Mouse (Mus musculus) neural tube, embryonic 11.5 days (tissue): ENCODE results near the gene Bfsp2. TPM values are rescaled to one million over a fixed set of nuclear protein-coding genes. Genes with fewer than 3 reads are reported as not detected.

Experiments
- ATAC-seq: fragments of 200-750 bp; cut with Nextera tagmentation; 2 replicates; pipeline ENCODE4 v1.8.0; 2017; ENCODE audit warnings: moderate number of reproducible peaks, mild to moderate bottlenecking, moderate TSS enrichment, moderate library complexity; ENCODE audit not compliant: insufficient read depth, low FRiP score, low TSS enrichment
- DNase-seq: peaks from one replicate; pipeline ENCODE4 v3.0.0-alpha.2; 2015; ENCODE audit warnings: low spot score
- H3K27ac ChIP-seq: fragments of 300-500 bp; sonication (generic); 2 replicates; pipeline ENCODE4 v1.5.1; 2014; ENCODE audit warnings: low read depth, mild to moderate bottlenecking, low read length
- H3K27me3 ChIP-seq: fragments of 300-500 bp; sonication (generic); 2 replicates; pipeline ENCODE4 v1.6.1; 2014; ENCODE audit warnings: mild to moderate bottlenecking, low read length, mixed read lengths; ENCODE audit not compliant: control insufficient read depth, insufficient read depth
- H3K36me3 ChIP-seq: fragments of 300-500 bp; sonication (generic); 2 replicates; pipeline ENCODE4 v1.6.1; 2014; ENCODE audit warnings: mild to moderate bottlenecking, low read length, moderate library complexity, mixed read lengths; ENCODE audit not compliant: control insufficient read depth, insufficient read depth
- H3K4me1 ChIP-seq: fragments of 300-500 bp; sonication (generic); 2 replicates; pipeline ENCODE4 v1.6.1; 2014; ENCODE audit warnings: low read length, mixed read lengths; ENCODE audit not compliant: control insufficient read depth, insufficient read depth
- H3K4me2 ChIP-seq: fragments of 300-500 bp; sonication (generic); 2 replicates; pipeline ENCODE4 v1.6.1; 2014; ENCODE audit warnings: low read depth, mild to moderate bottlenecking, moderate library complexity
- H3K4me3 ChIP-seq: fragments of 300-500 bp; sonication (generic); 2 replicates; pipeline ENCODE4 v1.5.1; 2014; ENCODE audit warnings: low read depth, low read length
- H3K9ac ChIP-seq: fragments of 300-500 bp; sonication (generic); 2 replicates; pipeline ENCODE4 v1.6.1; 2014; ENCODE audit warnings: mild to moderate bottlenecking, low read length
- H3K9me3 ChIP-seq: fragments of 300-500 bp; sonication (generic); 2 replicates; pipeline ENCODE4 v1.6.1; 2016; ENCODE audit warnings: low read length; ENCODE audit not compliant: control insufficient read depth
- WGBS: fragments of 180-500 bp; shearing (Covaris S2); extraction: QIAGEN DNeasy Blood & Tissue Kit; methylation state at CpG from one replicate; pipeline ENCODE4 v1.1.7; 2014; 5-methylcytosine and 5-hydroxymethylcytosine counted together
- polyA plus RNA-seq: library from polyadenylated mRNA; unstranded; fragments of >200 nt; fragmentation: Nextera tagmentation; extraction: Ambion mirVana; gene quantifications from 2 replicates; pipeline ENCODE4 v1.2.1, GENCODE M21; 2014

Bfsp2 gene
- polyA plus RNA-seq, 1 experiment from 2014 or later, result 0.74 TPM

DNA sequence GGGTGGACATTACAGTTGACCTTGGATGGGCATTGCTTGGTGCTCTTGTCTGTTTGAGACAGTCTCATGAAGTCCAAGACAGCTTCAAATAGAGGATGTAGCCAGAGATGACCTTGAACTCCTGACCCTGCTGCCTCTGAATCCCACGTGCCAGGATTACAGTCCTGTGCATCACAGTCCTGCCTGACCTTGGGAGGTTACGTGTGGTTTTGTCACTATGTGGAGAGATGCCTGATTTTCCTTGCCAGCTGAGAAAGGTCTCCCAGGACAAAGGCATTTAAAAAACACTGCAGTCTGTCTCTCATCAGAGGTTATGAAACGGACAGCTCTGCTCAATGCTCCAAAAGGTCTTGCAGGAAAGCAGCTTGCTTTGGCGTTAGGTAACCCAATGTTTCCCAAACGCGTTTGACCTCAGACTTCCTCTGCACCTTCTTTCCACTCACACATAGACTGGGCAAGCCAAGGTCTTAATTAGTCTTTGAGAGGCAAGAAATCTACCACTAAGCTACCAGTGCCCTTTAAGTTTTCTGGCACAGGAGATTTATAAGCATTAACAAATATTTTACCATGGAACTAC is 88.3 kb downstream of the Bfsp2 start:
- H3K36me3 ChIP-seq, result no peaks in the 10 kb centered on the region
- H3K9ac ChIP-seq, result no peak overlapping the region
- 80% methylated on average over 6 of the region's 6 CpGs for WGBS
- ATAC-seq (no peak), DNase-seq (no peak)
- H3K9me3 ChIP-seq, result no peaks in the 10 kb centered on the region
- no peak overlapping the region for H3K4me2 ChIP-seq
- no peaks in the 10 kb centered on the region for H3K27me3 ChIP-seq
- H3K4me3 ChIP-seq, result no peak overlapping the region
- H3K4me1 ChIP-seq, result no peaks in the 10 kb centered on the region
- H3K27ac ChIP-seq, result no peak overlapping the region

DNA sequence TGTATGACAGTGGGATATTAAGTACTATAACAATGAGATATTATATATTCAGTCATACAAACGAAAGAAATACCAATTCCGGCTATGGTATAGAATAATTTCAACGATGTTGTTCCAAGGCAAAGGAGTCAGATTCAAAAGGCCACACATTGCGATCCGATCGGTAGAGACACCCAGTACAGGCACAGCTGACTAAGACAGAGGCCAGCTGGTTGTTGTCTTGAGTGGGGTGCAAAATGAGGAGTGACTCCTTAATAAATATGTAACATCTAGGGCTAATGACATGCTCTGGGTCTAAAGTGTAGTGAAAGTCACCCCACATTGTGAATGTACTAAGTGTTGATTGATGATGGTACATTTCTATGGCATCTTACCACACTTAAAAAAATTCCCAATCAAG is 91.0 kb downstream of the Bfsp2 start:
- DNase-seq, result no peak
- 94% methylated on average over 6 of the region's 6 CpGs for WGBS
- no peaks in the 10 kb centered on the region for H3K27me3 ChIP-seq
- H3K27ac ChIP-seq, result no peak overlapping the region
- no peak overlapping the region for H3K4me2 ChIP-seq
- ATAC-seq, result no peak
- H3K36me3 ChIP-seq, result no peaks in the 10 kb centered on the region
- H3K9me3 ChIP-seq, result no peaks in the 10 kb centered on the region
- H3K9ac ChIP-seq, result no peak overlapping the region
- H3K4me1 ChIP-seq, result 0 out of 2 replicates have a peak, but pooled peaks cover 3% of the 10 kb centered on the region
- no peak overlapping the region for H3K4me3 ChIP-seq

DNA sequence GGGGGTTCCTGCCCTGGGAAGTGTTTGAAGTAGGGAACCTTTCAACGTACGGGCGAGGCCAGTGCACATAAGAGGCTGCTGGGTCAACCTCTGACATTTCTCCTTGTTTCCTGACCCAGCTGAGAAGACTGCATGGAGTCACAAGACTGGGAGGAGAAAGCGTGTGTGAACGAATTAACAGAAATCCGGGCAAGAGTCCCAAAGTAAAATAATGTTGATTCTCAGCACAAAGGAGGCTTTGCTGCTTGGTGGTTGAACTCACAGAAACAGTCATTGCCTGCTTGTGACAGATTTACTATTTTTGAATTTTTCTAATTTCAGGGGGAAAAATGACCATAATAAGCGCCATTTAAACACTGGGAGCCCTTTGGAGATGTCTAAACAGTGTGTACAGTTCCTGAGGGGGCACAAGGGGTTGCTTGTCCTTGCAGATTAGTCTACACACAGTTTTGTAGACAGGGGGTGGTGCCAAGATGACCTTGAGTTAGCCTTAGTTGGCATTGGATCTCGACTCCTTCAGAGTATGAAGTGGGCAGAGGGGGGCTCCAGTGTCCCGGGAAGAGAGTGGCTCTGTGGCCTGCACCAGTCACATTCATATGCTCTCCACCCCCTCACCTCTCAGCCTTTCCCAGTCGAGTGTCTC is 93.1 kb downstream of the Bfsp2 start:
- H3K9me3 ChIP-seq, result no peaks in the 10 kb centered on the region
- 66% methylated on average over 10 of the region's 10 CpGs for WGBS
- no peak overlapping the region for H3K27ac ChIP-seq

DNA sequence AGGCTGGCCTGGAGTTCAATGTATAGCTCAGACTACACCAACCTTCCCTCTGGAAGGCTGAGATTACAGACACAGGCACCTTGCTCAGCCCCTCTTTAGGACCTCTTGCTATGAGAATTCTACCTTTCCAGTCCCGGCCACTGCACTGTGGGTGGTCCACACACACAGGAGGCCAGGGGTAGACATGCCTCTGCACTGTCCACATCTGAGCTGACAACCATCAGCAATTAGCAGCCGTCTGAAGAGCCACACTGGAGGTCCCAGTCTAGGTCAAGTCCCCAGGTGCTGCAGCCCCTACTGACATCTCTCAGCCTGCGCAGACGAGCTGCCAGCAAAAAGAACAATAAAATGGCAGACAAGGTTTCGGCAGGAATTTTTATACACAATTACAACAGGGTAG is 93.6 kb downstream of the Bfsp2 start:
- 34% methylated on average over 5 of the region's 5 CpGs for WGBS
- H3K4me3 ChIP-seq, result no peak overlapping the region
- no peak overlapping the region for H3K9ac ChIP-seq
- 0 out of 2 replicates have a peak, but pooled peaks cover 3% of the 10 kb centered on the region for H3K4me1 ChIP-seq
- H3K27me3 ChIP-seq, result no peaks in the 10 kb centered on the region
- no peak overlapping the region for H3K27ac ChIP-seq
- no peak for DNase-seq
- no peak for ATAC-seq
- no peaks in the 10 kb centered on the region for H3K36me3 ChIP-seq
- H3K9me3 ChIP-seq, result no peaks in the 10 kb centered on the region
- H3K4me2 ChIP-seq, result no peak overlapping the region

More for the DNA sequence above, 93.1 kb downstream of the Bfsp2 start:
- no peak overlapping the region for H3K4me3 ChIP-seq
- no peak for ATAC-seq
- no peak overlapping the region for H3K4me2 ChIP-seq
- no peak overlapping the region for H3K9ac ChIP-seq
- no peak for DNase-seq
- no peaks in the 10 kb centered on the region for H3K27me3 ChIP-seq
- 0 out of 2 replicates have a peak, but pooled peaks cover 3% of the 10 kb centered on the region for H3K4me1 ChIP-seq
- H3K36me3 ChIP-seq, result no peaks in the 10 kb centered on the region

DNA sequence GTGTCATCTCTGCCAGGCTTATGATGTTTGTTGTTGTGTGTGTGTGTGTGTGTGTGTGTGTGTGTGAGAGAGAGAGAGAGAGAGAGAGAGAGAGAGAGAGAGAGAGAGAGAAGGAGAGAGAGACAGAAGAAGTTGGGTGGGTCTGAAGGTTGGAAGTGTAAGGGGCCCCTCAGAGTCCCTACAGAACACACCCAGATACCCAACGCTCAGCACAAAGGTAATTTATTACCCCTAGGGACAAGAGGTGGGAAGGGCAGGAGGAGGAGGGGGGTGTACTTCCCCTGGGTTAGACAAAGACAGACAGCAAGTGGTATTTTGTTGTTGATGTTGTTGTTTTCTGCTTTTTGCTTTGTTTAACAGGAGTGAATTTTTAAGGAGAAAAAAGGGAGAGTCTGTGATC is 94.6 kb downstream of the Bfsp2 start:
- ATAC-seq (no peak), DNase-seq (no peak)
- Histone ChIP-seq H3K4me1 (0 out of 2 replicates have a peak, but pooled peaks cover 3% of the 10 kb centered on the region), H3K27me3 (no peaks in the 10 kb centered on the region), H3K4me3 (no peak overlapping the region), H3K9ac (no peak overlapping the region), H3K9me3 (no peaks in the 10 kb centered on the region), H3K4me2 (no peak overlapping the region), H3K36me3 (no peaks in the 10 kb centered on the region), H3K27ac (no peak overlapping the region)
- 0% methylated on average over 1 of the region's 1 CpGs for WGBS

DNA sequence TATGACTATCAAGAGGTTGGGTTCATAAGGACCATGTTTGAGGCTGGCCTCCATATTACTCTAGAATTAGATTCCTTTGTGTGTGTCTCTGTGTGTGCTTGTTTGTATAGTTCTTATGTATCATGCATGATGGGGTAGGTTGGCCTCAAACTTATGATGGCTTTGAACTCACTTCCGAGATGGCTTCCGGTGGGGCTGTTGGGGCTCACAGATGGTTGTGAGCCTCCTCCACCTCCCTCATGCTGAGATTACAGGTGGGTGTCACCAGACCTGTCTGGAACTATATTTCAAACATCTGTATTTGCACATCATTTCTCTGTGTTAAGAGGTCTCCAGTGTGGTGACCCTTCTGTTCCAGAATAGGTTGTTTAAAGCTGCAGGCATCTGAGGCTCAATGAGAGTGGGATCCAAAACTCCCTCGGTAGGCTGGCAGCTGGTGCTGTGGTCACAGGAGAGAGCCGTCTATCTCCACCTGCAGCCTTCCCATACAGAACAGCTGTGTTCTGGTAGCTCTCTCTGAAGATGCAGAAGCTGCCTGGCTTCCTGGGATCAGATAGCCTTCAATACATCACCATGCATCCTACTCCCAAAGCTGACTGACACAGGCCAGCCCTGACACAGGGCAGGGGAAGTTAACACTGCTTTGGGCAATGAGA is 96.0 kb downstream of the Bfsp2 start:
- no peak for ATAC-seq

DNA sequence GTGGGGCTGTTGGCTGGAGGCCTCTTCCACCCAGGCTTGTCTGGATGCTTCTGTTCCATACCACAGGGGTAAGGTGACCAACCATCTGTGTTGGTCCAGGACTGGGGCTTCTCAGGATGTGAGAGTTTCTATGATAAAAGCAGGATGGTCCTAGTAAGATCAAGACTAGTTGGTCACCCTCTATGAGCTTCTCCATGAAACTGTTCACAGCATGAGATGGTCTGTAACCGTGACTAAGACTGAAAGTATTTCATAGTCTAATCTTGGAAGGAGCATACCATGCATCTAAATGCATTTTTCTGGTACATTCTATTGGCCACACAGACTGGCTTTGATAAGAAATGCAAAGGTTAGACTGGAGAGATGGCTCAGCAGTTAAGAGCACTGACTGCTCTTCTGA is 96.6 kb downstream of the Bfsp2 start:
- ATAC-seq (no peak), DNase-seq (no peak)
- Histone ChIP-seq H3K27ac (no peak overlapping the region), H3K36me3 (no peaks in the 10 kb centered on the region), H3K27me3 (no peaks in the 10 kb centered on the region), H3K4me1 (0 out of 2 replicates have a peak, but pooled peaks cover 3% of the 10 kb centered on the region), H3K9ac (no peak overlapping the region), H3K4me2 (no peak overlapping the region), H3K9me3 (no peaks in the 10 kb centered on the region), H3K4me3 (no peak overlapping the region)
- WGBS, result 87% methylated on average over 1 of the region's 1 CpGs

More for the DNA sequence above, 96.0 kb downstream of the Bfsp2 start:
- no peaks in the 10 kb centered on the region for H3K36me3 ChIP-seq
- H3K27ac ChIP-seq, result no peak overlapping the region
- H3K4me1 ChIP-seq, result 0 out of 2 replicates have a peak, but pooled peaks cover 3% of the 10 kb centered on the region
- 74% methylated on average over 4 of the region's 4 CpGs for WGBS
- H3K9me3 ChIP-seq, result no peaks in the 10 kb centered on the region
- DNase-seq, result no peak
- H3K4me3 ChIP-seq, result no peak overlapping the region
- H3K9ac ChIP-seq, result no peak overlapping the region
- H3K27me3 ChIP-seq, result no peaks in the 10 kb centered on the region
- no peak overlapping the region for H3K4me2 ChIP-seq

DNA sequence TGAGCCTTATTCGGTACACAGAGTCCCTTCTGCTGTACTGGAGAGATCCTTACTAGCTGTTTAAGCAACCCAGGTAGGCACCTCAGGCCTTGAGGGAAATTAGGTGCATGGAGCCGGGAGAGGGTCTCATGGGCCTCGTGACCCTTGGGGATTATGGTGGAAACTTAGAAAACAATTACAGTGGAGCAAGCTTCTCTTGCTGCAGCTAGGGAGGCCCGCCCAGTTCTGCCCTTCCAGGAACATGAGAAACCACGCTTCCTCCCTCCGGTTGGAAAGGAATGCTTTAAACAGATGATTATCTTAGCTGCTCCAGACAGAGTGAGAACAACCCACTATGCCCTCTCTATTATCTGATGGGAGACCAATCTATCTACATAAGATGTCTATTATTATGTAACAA is 97.2 kb downstream of the Bfsp2 start:
- Histone ChIP-seq H3K4me1 (0 out of 2 replicates have a peak, but pooled peaks cover 3% of the 10 kb centered on the region), H3K9me3 (no peaks in the 10 kb centered on the region), H3K4me3 (no peak overlapping the region), H3K9ac (no peak overlapping the region), H3K4me2 (no peak overlapping the region), H3K27me3 (no peaks in the 10 kb centered on the region), H3K36me3 (no peaks in the 10 kb centered on the region), H3K27ac (no peak overlapping the region)
- WGBS, result 76% methylated on average over 6 of the region's 6 CpGs
- no peak for ATAC-seq
- no peak for DNase-seq

DNA sequence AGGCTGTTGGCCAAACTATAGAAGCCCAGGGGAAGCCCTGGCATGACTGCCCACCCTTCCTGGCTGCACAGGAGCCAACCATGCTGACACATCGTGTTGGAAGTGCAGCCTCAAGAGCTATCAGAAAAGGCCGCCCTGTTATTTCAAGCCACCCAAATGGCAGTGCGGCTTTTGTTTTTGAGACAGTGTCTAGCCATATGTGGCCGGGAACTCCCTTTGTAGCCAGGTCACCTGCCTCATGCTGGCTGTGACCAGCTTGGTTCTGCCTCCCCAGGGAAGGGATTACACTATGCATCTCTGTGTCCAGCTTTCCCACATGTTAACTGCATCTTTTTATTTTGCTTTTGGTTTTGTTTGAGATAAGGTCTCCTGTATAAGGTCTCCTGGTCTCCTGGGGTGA is 99.7 kb downstream of the Bfsp2 start:
- DNase-seq, result no peak
- no peaks in the 10 kb centered on the region for H3K27me3 ChIP-seq
- no peak overlapping the region for H3K4me3 ChIP-seq
- no peak overlapping the region for H3K9ac ChIP-seq
- ATAC-seq, result no peak
- H3K36me3 ChIP-seq, result no peaks in the 10 kb centered on the region
- H3K4me2 ChIP-seq, result no peak overlapping the region
- H3K27ac ChIP-seq, result no peak overlapping the region
- no peaks in the 10 kb centered on the region for H3K9me3 ChIP-seq
- 83% methylated on average over 4 of the region's 4 CpGs for WGBS
- H3K4me1 ChIP-seq, result no peaks in the 10 kb centered on the region
